Mouse (Mus musculus): ENCODE data around the gene Ar. TPM values are rescaled to one million over a fixed set of nuclear protein-coding genes. Genes with fewer than 3 reads are reported as not detected.

Ar gene
- polyA plus RNA-seq, 1 experiment from 2014 or later = 0.29 TPM

DNA sequence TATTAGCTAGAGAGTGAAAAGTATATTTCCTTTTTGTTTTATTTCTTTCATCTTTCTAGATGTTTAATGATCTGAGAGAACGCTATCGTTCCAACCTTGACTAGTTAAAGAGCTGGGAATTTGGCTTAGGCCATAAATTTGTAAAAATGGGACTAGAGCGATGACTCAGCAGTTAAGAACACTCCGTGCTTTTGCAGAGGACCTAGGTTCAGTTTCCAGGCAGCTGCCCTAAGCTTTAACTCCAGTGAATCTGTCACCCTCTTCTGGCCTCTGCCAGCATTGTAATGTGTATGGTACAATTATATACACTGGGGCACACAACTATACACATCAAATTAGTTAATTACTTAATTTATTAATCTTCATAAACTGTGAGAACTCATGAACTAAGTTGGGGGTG is 58.6 kb downstream of the Ar start:
- Histone ChIP-seq H3K9ac (ENCODE audit: low read length) (no peak overlapping the region), H3K27me3 (ENCODE audit: control insufficient read depth, insufficient read depth, low read length) (no peaks in the 10 kb centered on the region), H3K4me2 (replicated peaks; ENCODE audit: low read depth) (no peak overlapping the region), H3K36me3 (ENCODE audit: control insufficient read depth, insufficient read depth, low read length) (no peaks in the 10 kb centered on the region), H3K4me1 (replicated peaks; ENCODE audit: control insufficient read depth, insufficient read depth) (no peaks in the 10 kb centered on the region), H3K27ac (replicated peaks) (no peak overlapping the region), H3K9me3 (ENCODE audit: control insufficient read depth, low read length) (no peaks in the 10 kb centered on the region), H3K4me3 (ENCODE audit: low read depth, low read length) (no peak overlapping the region)
- TF ChIP-seq EP300 (optimal IDR thresholded peaks at IDR 0.05) = no peak
- 0 out of 2 replicates have a peak, but pooled peaks have one; percentile 7 for TF ChIP-seq CTCF (IDR thresholded peaks at IDR 0.05; ENCODE audit: low read depth)
- WGBS = 70% methylated on average over 4 of the region's 4 CpGs
- DNase-seq (ENCODE audit: low spot score) (no peak), ATAC-seq (ENCODE audit: low FRiP score, low TSS enrichment) (no peak)

GRCm38 (mm10) chrX:98216103-98216502 is 67.5 kb downstream of the Ar start:
- Histone ChIP-seq H3K4me1 (replicated peaks; ENCODE audit: control insufficient read depth, insufficient read depth) (no peaks in the 10 kb centered on the region), H3K9ac (ENCODE audit: low read length) (no peak overlapping the region), H3K9me3 (ENCODE audit: control insufficient read depth, low read length) (no peaks in the 10 kb centered on the region), H3K27ac (replicated peaks) (no peak overlapping the region), H3K27me3 (ENCODE audit: control insufficient read depth, insufficient read depth, low read length) (no peaks in the 10 kb centered on the region), H3K4me3 (ENCODE audit: low read depth, low read length) (no peak overlapping the region), H3K36me3 (ENCODE audit: control insufficient read depth, insufficient read depth, low read length) (no peaks in the 10 kb centered on the region), H3K4me2 (replicated peaks; ENCODE audit: low read depth) (no peak overlapping the region)
- DNase-seq (ENCODE audit: low spot score) = no peak
- WGBS = 41% methylated on average over 1 of the region's 1 CpGs
- no peak for ATAC-seq (ENCODE audit: low FRiP score, low TSS enrichment)
- TF ChIP-seq CTCF (IDR thresholded peaks at IDR 0.05; ENCODE audit: low read depth) = no peak
- TF ChIP-seq EP300 (optimal IDR thresholded peaks at IDR 0.05) = no peak

DNA sequence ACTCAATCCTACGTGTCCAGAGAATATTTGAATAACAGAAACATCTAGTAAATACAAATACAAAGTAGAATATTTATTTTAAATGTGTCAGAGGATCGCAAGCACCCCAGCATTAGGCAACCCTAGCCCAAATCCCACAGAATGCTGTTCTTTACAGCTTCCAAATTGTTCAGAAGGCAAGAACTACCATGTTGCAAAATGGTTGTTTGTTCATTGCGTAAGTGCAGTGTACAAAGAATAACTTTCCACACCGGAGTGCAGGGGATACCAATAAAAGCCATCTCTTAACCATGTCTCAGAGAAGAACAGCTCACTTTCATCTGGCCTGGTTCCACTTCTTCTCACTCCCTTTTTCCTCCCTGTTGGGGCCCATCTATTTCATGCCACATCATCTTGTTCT is 90.4 kb downstream of the Ar start:
- no peak for TF ChIP-seq CTCF (IDR thresholded peaks at IDR 0.05; ENCODE audit: low read depth)
- TF ChIP-seq EP300 (optimal IDR thresholded peaks at IDR 0.05) = no peak
- H3K36me3 ChIP-seq (ENCODE audit: control insufficient read depth, insufficient read depth, low read length) = no peaks in the 10 kb centered on the region
- no peak overlapping the region for H3K4me3 ChIP-seq (ENCODE audit: low read depth, low read length)
- WGBS = 81% methylated on average over 4 of the region's 4 CpGs
- H3K9me3 ChIP-seq (ENCODE audit: control insufficient read depth, low read length) = no peaks in the 10 kb centered on the region
- no peaks in the 10 kb centered on the region for H3K27me3 ChIP-seq (ENCODE audit: control insufficient read depth, insufficient read depth, low read length)
- no peak overlapping the region for H3K4me2 ChIP-seq (replicated peaks; ENCODE audit: low read depth)
- H3K4me1 ChIP-seq (replicated peaks; ENCODE audit: control insufficient read depth, insufficient read depth) = no peaks in the 10 kb centered on the region
- no peak overlapping the region for H3K9ac ChIP-seq (ENCODE audit: low read length)
- no peak overlapping the region for H3K27ac ChIP-seq (replicated peaks)
- ATAC-seq (ENCODE audit: low FRiP score, low TSS enrichment) (no peak), DNase-seq (ENCODE audit: low spot score) (no peak)

DNA sequence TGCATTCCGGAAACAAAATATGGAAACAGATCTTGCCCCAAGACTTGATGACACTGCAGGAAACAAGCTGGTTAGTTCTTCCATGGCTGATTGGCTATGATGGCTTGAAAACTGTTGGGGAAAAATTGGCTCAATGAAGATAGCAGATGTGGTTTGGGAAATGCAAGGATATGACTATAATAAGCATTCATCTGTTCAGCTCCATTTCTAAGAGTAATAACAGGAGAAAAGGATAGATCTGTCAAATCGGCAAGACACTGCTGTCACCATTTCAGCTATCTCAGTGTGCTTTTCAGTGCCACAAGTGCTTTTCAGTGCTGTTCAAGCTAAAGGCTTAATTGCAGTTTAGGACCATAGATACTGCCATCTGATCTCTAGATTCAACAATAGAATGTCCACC is 96.5 kb downstream of the Ar start:
- no peak overlapping the region for H3K4me2 ChIP-seq (replicated peaks; ENCODE audit: low read depth)
- H3K4me1 ChIP-seq (replicated peaks; ENCODE audit: control insufficient read depth, insufficient read depth) = no peaks in the 10 kb centered on the region
- DNase-seq (ENCODE audit: low spot score) = no peak
- no peaks in the 10 kb centered on the region for H3K27me3 ChIP-seq (ENCODE audit: control insufficient read depth, insufficient read depth, low read length)
- no peak overlapping the region for H3K4me3 ChIP-seq (ENCODE audit: low read depth, low read length)
- H3K36me3 ChIP-seq (ENCODE audit: control insufficient read depth, insufficient read depth, low read length) = no peaks in the 10 kb centered on the region
- H3K27ac ChIP-seq (replicated peaks) = no peak overlapping the region
- no peak overlapping the region for H3K9ac ChIP-seq (ENCODE audit: low read length)
- H3K9me3 ChIP-seq (ENCODE audit: control insufficient read depth, low read length) = no peaks in the 10 kb centered on the region
- no peak for ATAC-seq (ENCODE audit: low FRiP score, low TSS enrichment)
- TF ChIP-seq CTCF (IDR thresholded peaks at IDR 0.05; ENCODE audit: low read depth) (no peak), EP300 (optimal IDR thresholded peaks at IDR 0.05) (no peak)
- WGBS = 84% methylated on average over 2 of the region's 2 CpGs

DNA sequence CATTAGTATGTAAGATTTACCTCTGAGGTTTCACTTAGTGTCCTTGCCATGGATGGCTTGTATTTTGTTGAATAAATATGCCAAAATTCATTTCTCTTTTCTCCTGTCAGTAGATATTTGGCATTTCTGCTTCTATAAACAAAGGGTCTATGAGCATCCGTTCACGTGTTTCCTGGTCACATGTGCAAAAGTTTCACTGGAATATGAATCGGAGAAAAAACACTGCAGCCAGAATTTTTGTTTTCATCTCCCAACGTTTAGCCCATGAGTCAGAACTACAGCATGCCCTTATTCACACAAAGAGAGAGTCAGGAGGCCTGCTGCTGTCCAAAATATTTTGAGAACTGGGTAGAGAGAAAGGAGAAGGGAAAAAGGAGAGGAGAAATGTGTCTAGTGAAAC is 99.8 kb downstream of the Ar start:
- ATAC-seq (ENCODE audit: low FRiP score, low TSS enrichment) (no peak), DNase-seq (ENCODE audit: low spot score) (no peak)
- Histone ChIP-seq H3K36me3 (ENCODE audit: control insufficient read depth, insufficient read depth, low read length) (no peaks in the 10 kb centered on the region), H3K27ac (replicated peaks) (no peak overlapping the region), H3K4me3 (ENCODE audit: low read depth, low read length) (no peak overlapping the region), H3K27me3 (ENCODE audit: control insufficient read depth, insufficient read depth, low read length) (no peaks in the 10 kb centered on the region), H3K4me2 (replicated peaks; ENCODE audit: low read depth) (no peak overlapping the region), H3K4me1 (replicated peaks; ENCODE audit: control insufficient read depth, insufficient read depth) (no peaks in the 10 kb centered on the region), H3K9ac (ENCODE audit: low read length) (no peak overlapping the region), H3K9me3 (ENCODE audit: control insufficient read depth, low read length) (no peaks in the 10 kb centered on the region)
- WGBS = 49% methylated on average over 4 of the region's 4 CpGs
- TF ChIP-seq EP300 (optimal IDR thresholded peaks at IDR 0.05) (no peak), CTCF (IDR thresholded peaks at IDR 0.05; ENCODE audit: low read depth) (no peak)

DNA sequence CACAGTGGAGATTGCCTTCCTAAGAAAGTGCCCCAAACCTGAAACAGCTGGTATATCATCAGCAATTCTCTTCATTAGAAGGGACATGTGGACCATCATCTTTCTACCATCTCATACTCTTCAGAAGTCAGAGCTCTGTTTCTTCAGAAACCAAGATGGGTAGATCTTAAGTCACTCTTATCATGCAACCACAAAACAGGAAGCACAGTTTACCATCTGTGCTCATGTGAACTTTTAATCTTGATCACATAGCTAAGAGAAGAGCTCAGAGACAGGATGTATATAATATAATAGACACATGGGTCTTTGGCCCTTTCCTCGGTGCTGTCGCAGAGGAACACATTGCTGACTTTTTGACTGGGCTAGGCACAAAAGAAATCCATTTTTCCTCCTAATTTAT is 111.1 kb downstream of the Ar start:
- Histone ChIP-seq H3K27ac (replicated peaks) (no peak overlapping the region), H3K4me1 (replicated peaks; ENCODE audit: control insufficient read depth, insufficient read depth) (no peaks in the 10 kb centered on the region), H3K4me3 (ENCODE audit: low read depth, low read length) (no peak overlapping the region), H3K36me3 (ENCODE audit: control insufficient read depth, insufficient read depth, low read length) (no peaks in the 10 kb centered on the region), H3K27me3 (ENCODE audit: control insufficient read depth, insufficient read depth, low read length) (no peaks in the 10 kb centered on the region), H3K9ac (ENCODE audit: low read length) (no peak overlapping the region), H3K4me2 (replicated peaks; ENCODE audit: low read depth) (no peak overlapping the region), H3K9me3 (ENCODE audit: control insufficient read depth, low read length) (no peaks in the 10 kb centered on the region)
- TF ChIP-seq EP300 (optimal IDR thresholded peaks at IDR 0.05) = no peak
- no peak for TF ChIP-seq CTCF (IDR thresholded peaks at IDR 0.05; ENCODE audit: low read depth)
- DNase-seq (ENCODE audit: low spot score) = no peak
- no peak for ATAC-seq (ENCODE audit: low FRiP score, low TSS enrichment)
- 66% methylated on average over 2 of the region's 2 CpGs for WGBS

Data from stomach, postnatal 0 days (tissue).